Mouse (Mus musculus) kidney, adult 2 months (tissue): ENCODE data around the gene Gm17581.

Source experiments
- CTCF ChIP-seq: fragments of 200-500 bp; conservative IDR thresholded peaks from 2 replicates; pipeline ENCODE4 v1.5.1; 2011; ENCODE audit warnings: low read depth, mild to moderate bottlenecking, control low read depth, low read length, moderate library complexity, mixed read lengths; ENCODE audit not compliant: insufficient read depth, insufficient read length
- POLR2A ChIP-seq: fragments of 200-500 bp; IDR thresholded peaks from one replicate; pipeline ENCODE4 v1.6.1; 2011; ENCODE audit warnings: low read depth, low read length, control low read depth

DNA sequence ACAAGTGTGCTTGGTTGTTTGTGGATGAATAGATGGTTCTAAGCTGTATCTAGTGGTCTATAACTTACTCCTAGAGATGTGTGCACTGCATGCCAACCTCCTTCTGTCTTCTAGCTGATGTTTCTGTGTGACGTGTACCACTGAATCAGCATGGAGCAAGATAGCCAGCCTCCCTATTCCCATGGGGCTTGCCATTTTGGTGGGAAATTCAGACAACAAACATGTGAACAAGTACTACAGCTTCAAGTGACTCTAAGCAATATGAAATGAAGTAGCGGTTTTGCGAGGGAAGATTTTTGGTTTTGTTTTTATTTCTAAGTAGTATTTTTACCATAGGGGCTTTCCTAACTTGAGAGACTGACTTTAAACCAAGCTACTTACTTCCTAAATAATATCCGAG is 13.7 kb upstream of the Gm17581 start:
- TF ChIP-seq CTCF (no peak), POLR2A (no peak)
